Mouse (Mus musculus) skeletal muscle tissue, postnatal 0 days (tissue): ENCODE data around the gene Fmo5. TPM values are rescaled to one million over a fixed set of nuclear protein-coding genes. Genes with fewer than 3 reads are reported as not detected.

Experiments used
- microRNA-seq, 2 experiments: library from miRNA; unstranded; fragments of <30 nt; microRNA quantifications; one replicate each; pipeline ENCODE4; 2016
- polyA plus RNA-seq: library from polyadenylated mRNA; unstranded; fragments of >200 nt; fragmentation: Nextera tagmentation; extraction: Ambion mirVana; gene quantifications from 2 replicates; pipeline ENCODE4 v1.2.1, GENCODE M21; 2015

Fmo5 gene
- polyA plus RNA-seq, result 2.9 and 3.4 TPM in 2 replicates

DNA sequence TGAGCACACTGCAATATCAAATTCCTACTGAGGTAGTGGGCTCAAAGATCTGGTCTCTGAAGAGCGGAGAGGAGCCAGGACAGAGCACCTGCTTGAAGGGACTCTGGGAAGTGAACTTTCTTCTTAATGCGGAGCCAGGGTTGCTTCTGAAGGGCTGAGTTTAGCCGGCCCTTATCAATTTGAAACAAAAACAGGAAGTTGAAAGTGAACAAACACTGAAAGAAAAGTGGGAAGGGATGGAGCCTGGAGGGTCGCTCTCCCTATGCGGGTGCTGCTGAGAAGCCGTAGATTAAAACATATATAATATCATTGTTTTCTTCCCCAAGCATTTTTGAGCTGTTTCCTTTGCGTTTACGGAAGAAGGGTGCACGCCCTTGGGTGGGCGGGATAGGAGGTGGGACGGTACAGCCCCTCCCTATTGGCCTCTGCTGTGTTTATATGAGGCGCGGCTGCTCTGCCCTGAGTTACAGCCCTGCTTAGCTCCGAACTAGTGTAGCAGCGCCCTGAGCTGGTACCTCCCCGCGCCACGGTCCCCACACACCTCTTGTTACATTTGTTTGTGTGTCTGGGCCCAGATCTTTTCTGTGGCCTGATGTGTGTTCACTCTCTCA lies at the start of gene Fmo5:
Fmo5 (plus strand) TSS at position 414 of the 611 bp plus-strand sequence.

DNA sequence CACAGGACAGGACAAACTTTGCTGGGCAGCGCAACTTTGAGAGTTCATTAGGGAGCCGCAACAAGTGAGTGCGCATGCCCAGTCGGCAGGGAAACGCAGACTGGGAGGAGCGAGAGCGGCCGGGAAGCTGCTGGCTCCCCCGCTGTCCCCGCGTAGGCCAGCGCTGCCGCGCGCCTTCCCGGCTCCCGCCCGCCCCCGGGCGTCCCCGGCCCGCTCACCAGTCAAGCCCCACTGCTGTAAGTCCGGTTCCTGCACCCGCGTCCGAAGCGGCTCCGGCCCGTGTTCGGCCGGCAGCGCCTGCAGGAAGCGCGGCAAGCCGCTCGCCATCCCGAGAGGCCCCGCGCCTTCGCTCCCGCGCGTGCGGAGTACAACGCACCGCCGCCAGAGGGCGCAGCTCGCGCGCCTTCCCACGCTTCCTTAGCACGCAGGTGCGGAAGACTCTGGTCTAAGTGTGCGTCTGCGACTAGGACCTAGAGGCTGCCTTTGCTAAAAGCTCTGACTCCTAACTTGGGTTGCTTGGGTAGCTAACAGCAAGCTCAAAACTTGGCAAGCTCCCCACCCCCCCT lies 18.7 kb upstream of the Fmo5 start, which contains the start of gene Chd1l:
Chd1l (minus strand) TSS at position 359 of the 566 bp plus-strand sequence.

DNA sequence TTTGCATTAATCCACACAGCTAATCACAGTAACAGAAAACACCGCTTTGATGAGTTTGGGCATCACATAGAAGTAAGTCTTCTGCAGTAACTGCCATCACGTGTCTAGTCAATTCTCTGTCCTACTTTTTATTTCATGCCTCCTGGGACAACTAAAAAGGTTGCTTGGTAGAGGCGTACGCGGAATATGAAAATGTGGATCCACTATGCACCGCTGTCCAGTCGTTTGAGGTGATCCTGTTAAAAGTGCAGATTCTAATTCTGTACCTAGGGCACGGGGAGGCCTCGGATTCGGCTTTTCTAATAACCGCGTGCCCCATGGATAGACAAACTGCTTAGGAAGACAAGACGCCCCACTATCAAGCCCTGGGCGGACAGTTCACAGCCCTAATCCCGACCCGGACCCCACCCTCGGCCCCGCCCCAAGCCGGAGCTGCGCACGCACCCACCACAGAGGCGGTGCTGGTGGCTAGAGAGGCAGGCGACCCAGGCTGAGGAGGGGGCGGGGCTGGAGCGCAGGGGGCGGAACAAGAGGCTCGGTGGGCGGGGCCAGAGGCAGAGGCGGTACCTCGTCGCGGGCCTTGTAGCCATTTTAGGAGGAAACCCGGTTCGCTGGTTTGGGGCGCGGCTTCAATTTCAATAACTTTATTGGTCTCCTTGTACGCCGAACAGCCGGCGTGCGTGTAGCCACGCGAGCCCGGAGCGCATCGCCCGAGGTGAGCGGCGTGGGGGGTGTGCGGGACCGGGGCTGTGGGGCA lies 29.2 kb downstream of the Fmo5 start, which contains the start of gene Prkab2:
Prkab2 (plus strand) TSS at position 539 of the 757 bp plus-strand sequence.

DNA sequence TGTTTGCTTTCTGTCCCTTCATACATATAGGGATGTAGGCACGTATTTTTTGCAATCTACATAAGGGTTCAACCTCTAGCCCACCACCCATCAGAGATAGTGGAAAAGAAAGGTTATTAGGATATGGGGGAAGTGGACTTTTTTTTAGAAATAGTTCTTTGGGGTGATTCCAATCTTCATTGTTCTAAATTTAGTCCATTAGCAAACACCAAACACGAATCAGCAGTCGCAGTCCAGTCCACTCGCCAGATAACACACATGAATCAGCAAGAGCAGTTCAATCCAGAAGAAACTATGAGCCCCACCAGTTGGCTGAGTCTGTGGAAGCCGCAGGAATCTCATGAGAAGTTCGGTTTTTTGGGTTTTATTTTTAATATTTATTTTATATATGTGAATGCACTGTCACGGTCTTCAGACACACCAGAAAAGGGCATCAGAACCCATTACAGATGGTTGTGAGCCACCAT lies 46.1 kb downstream of the Fmo5 start, which contains the start of gene Gm17651:
Gm17651 (minus strand) TSS at position 51 of the 467 bp plus-strand sequence.

Small RNA genes within 50 kb of the gene (microRNA-seq; reads per million reads assigned to microRNA genes)
- gene Mir7225, result 0 reads per million in 2 experiments

Other genes starting within 250 kb of the Fmo5 start
- gene Olfr1402, start 206.8 kb upstream of the Fmo5 start, polyA plus RNA-seq, result 0.04 TPM in 1 of 2 replicates, not detected in the other
- 8.5 and 9.5 TPM in 2 replicates for gene Chd1l, start 18.6 kb upstream of the Fmo5 start, polyA plus RNA-seq
- 21.4 and 25.7 TPM in 2 replicates for gene Prkab2, start 29.4 kb downstream of the Fmo5 start, polyA plus RNA-seq
- not detected in 2 replicates for gene Gm17651, start 45.9 kb downstream of the Fmo5 start, polyA plus RNA-seq